Mouse (Mus musculus) kidney, postnatal 14 days (tissue): ENCODE results near the gene Lect2.

Experiments used
- DNase-seq: peaks from one replicate; pipeline ENCODE4 v3.0.0; 2022; ENCODE audit warnings: mixed read lengths

The Lect2 gene

GRCm38 (mm10) chr13:56548401-56548800 lies at the start of gene Lect2:
TSS of gene Lect2 (minus strand) at chr13:56548502.
- no peak for DNase-seq

GRCm38 (mm10) chr13:56597296-56597695 lies 49.0 kb upstream of the Lect2 start:
- DNase-seq = no peak

GRCm38 (mm10) chr13:56595246-56595645 lies 46.9 kb upstream of the Lect2 start:
- peak; percentile 56 for DNase-seq

GRCm38 (mm10) chr13:56593961-56594391 lies 45.7 kb upstream of the Lect2 start:
- DNase-seq = no peak

GRCm38 (mm10) chr13:56593196-56593595 lies 44.9 kb upstream of the Lect2 start:
- DNase-seq = no peak

- no peak for DNase-seq
Observed at GRCm38 (mm10) chr13:56591939-56592338, 43.6 kb upstream of the Lect2 start.

- DNase-seq = no peak
Observed at GRCm38 (mm10) chr13:56591191-56591590, 42.9 kb upstream of the Lect2 start.

GRCm38 (mm10) chr13:56590202-56590601 lies 41.9 kb upstream of the Lect2 start:
- no peak for DNase-seq

- DNase-seq = no peak
Observed at GRCm38 (mm10) chr13:56588454-56589117, 40.3 kb upstream of the Lect2 start.

GRCm38 (mm10) chr13:56586046-56586445 lies 37.7 kb upstream of the Lect2 start:
- no peak for DNase-seq

- DNase-seq = no peak
Observed at GRCm38 (mm10) chr13:56582720-56583119, 34.4 kb upstream of the Lect2 start.

- DNase-seq = peak; percentile 44
Observed at GRCm38 (mm10) chr13:56581961-56582434, 33.7 kb upstream of the Lect2 start.

GRCm38 (mm10) chr13:56581512-56581911 lies 33.2 kb upstream of the Lect2 start:
- DNase-seq = no peak

- no peak for DNase-seq
Observed at GRCm38 (mm10) chr13:56580450-56580849, 32.1 kb upstream of the Lect2 start.

- no peak for DNase-seq
Observed at GRCm38 (mm10) chr13:56578097-56578496, 29.8 kb upstream of the Lect2 start.

GRCm38 (mm10) chr13:56575701-56576321 lies 27.5 kb upstream of the Lect2 start:
- peak; percentile 84 for DNase-seq

- no peak for DNase-seq
Observed at GRCm38 (mm10) chr13:56575074-56575473, 26.8 kb upstream of the Lect2 start.

- DNase-seq = peak; percentile 22
Observed at GRCm38 (mm10) chr13:56571645-56572044, 23.3 kb upstream of the Lect2 start.

GRCm38 (mm10) chr13:56566336-56566735 lies 18.0 kb upstream of the Lect2 start:
- no peak for DNase-seq

- peak; percentile 46 for DNase-seq
Observed at GRCm38 (mm10) chr13:56563075-56563474, 14.8 kb upstream of the Lect2 start.

GRCm38 (mm10) chr13:56561129-56561528 lies 12.8 kb upstream of the Lect2 start:
- peak; percentile 73 for DNase-seq

GRCm38 (mm10) chr13:56559841-56560370 lies 11.6 kb upstream of the Lect2 start:
- DNase-seq = peak; percentile 27

GRCm38 (mm10) chr13:56558811-56559210 lies 10.5 kb upstream of the Lect2 start:
- peak; percentile 55 for DNase-seq

GRCm38 (mm10) chr13:56556701-56557100 lies 8.4 kb upstream of the Lect2 start:
- peak; percentile 67 for DNase-seq
